Mouse (Mus musculus) stomach, postnatal 0 days (tissue): ENCODE results near the gene Slc27a3. TPM values are rescaled to one million over a fixed set of nuclear protein-coding genes. Genes with fewer than 3 reads are reported as not detected.
A peak's percentile ranks its signal among the peaks of the same experiment; 100 is the strongest.

Source experiments
- ATAC-seq: fragments of 200-750 bp; cut with Nextera tagmentation; 2 replicates; pipeline ENCODE4 v1.8.0; 2017; ENCODE audit not compliant: low FRiP score, low TSS enrichment
- DNase-seq: peaks from one replicate; pipeline ENCODE4 v3.0.0-alpha.2; 2016; ENCODE audit warnings: low spot score
- H3K27ac ChIP-seq: fragments of 300-500 bp; sonication (generic); replicated peaks from 2 replicates; pipeline ENCODE4 v1.5.1; 2014; ENCODE audit warnings: mild to moderate bottlenecking, control low read depth
- H3K27me3 ChIP-seq: fragments of 300-500 bp; sonication (generic); 2 replicates; pipeline ENCODE4 v1.6.1; 2014; ENCODE audit warnings: low read length; ENCODE audit not compliant: control insufficient read depth, insufficient read depth
- H3K36me3 ChIP-seq: fragments of 300-500 bp; sonication (generic); 2 replicates; pipeline ENCODE4 v1.6.1; 2014; ENCODE audit warnings: low read length, mixed read lengths; ENCODE audit not compliant: control insufficient read depth, insufficient read depth
- H3K4me1 ChIP-seq: fragments of 300-500 bp; sonication (generic); replicated peaks from 2 replicates; pipeline ENCODE4 v1.6.1; 2014; ENCODE audit warnings: antibody characterized with exemption; ENCODE audit not compliant: control insufficient read depth, insufficient read depth
- H3K4me2 ChIP-seq: fragments of 300-500 bp; sonication (generic); replicated peaks from 2 replicates; pipeline ENCODE4 v1.6.1; 2014; ENCODE audit warnings: low read depth, mild to moderate bottlenecking, control low read depth, moderate library complexity
- H3K4me3 ChIP-seq: fragments of 300-500 bp; sonication (generic); 2 replicates; pipeline ENCODE4 v1.5.1; 2014; ENCODE audit warnings: low read depth, low read length, control low read depth
- H3K9ac ChIP-seq: fragments of 300-500 bp; sonication (generic); 2 replicates; pipeline ENCODE4 v1.6.1; 2014; ENCODE audit warnings: mild to moderate bottlenecking, low read length, control low read depth, mixed read lengths
- H3K9me3 ChIP-seq: fragments of 300-500 bp; sonication (generic); 2 replicates; pipeline ENCODE4 v1.6.1; 2016; ENCODE audit warnings: low read length; ENCODE audit not compliant: control insufficient read depth
- CTCF ChIP-seq: IDR thresholded peaks from 2 replicates; pipeline ENCODE4 v1.5.1; 2016; ENCODE audit warnings: antibody characterized with exemption, low read depth, mild to moderate bottlenecking, moderate library complexity
- EP300 ChIP-seq: optimal IDR thresholded peaks from 2 replicates; pipeline ENCODE3; 2016; ENCODE audit warnings: antibody characterized with exemption
- WGBS: fragments of 180-500 bp; shearing (Covaris S2); extraction: QIAGEN DNeasy Blood & Tissue Kit; methylation state at CpG from one replicate; pipeline ENCODE4 v1.1.7; 2014; 5-methylcytosine and 5-hydroxymethylcytosine counted together
- polyA plus RNA-seq: library from polyadenylated mRNA; unstranded; fragments of >200 nt; fragmentation: Nextera tagmentation; extraction: Ambion mirVana; gene quantifications from 2 replicates; pipeline ENCODE4 v1.2.1, GENCODE M21; 2015

Slc27a3 gene
- 4.7 and 5.3 TPM in 2 replicates for polyA plus RNA-seq

- Histone ChIP-seq H3K36me3 (peaks cover 19% of the 10 kb centered on the region), H3K4me3 (peak within 1 kb of the TSS; percentile 60), H3K9me3 (no peaks in the 10 kb centered on the region), H3K4me2 (peak within 1 kb of the TSS; percentile 98), H3K4me1 (no peaks in the 10 kb centered on the region), H3K9ac (peak within 1 kb of the TSS; percentile 63), H3K27ac (0 out of 2 replicates have a peak within 1 kb of the TSS, but pooled peaks have one; percentile 49), H3K27me3 (no peaks in the 10 kb centered on the region)
- DNase-seq (peak; percentile 52), ATAC-seq (peak; percentile 34)
- 4% methylated on average over 51 of the region's 55 CpGs for WGBS
- no peak for TF ChIP-seq EP300
- TF ChIP-seq CTCF, result no peak
Measured at GRCm38 (mm10) chr3:90389511-90390490, at the start of gene Slc27a3. Gene Slc27a3, minus strand, starts transcription at chr3:90389938.

- Histone ChIP-seq H3K4me2 (no peak overlapping the region), H3K4me1 (0 out of 2 replicates have a peak, but pooled peaks cover 3% of the 10 kb centered on the region), H3K9me3 (no peaks in the 10 kb centered on the region), H3K36me3 (no peaks in the 10 kb centered on the region), H3K27me3 (no peaks in the 10 kb centered on the region), H3K4me3 (no peak overlapping the region), H3K9ac (no peak overlapping the region), H3K27ac (no peak overlapping the region)
- DNase-seq, result no peak
- 57% methylated on average over 4 of the region's 4 CpGs for WGBS
- no peak for ATAC-seq
- no peak for TF ChIP-seq CTCF
- TF ChIP-seq EP300, result no peak
Measured at GRCm38 (mm10) chr3:90437131-90437530, 47.4 kb upstream of the Slc27a3 start.

GRCm38 (mm10) chr3:90434073-90434730 lies 44.5 kb upstream of the Slc27a3 start:
- no peaks in the 10 kb centered on the region for H3K9me3 ChIP-seq
- ATAC-seq, result no peak
- peak overlapping the region; percentile 73 for H3K4me3 ChIP-seq
- H3K36me3 ChIP-seq, result no peaks in the 10 kb centered on the region
- peak overlapping the region; percentile 57 for H3K4me2 ChIP-seq
- no peak for DNase-seq
- TF ChIP-seq EP300 (no peak), CTCF (no peak)
- H3K27ac ChIP-seq, result peak overlapping the region; percentile 98
- H3K9ac ChIP-seq, result peak overlapping the region; percentile 41
- H3K4me1 ChIP-seq, result 0 out of 2 replicates have a peak, but pooled peaks cover 9% of the 10 kb centered on the region
- H3K27me3 ChIP-seq, result no peaks in the 10 kb centered on the region
- 45% methylated on average over 11 of the region's 11 CpGs for WGBS

GRCm38 (mm10) chr3:90433381-90434020 lies 43.8 kb upstream of the Slc27a3 start, which contains the start of gene Ints3:
Gene Ints3, minus strand, starts transcription at chr3:90433622.
- Histone ChIP-seq H3K9ac (peak within 1 kb of the TSS; percentile 91), H3K9me3 (no peaks in the 10 kb centered on the region), H3K4me3 (peak within 1 kb of the TSS; percentile 73), H3K4me1 (0 out of 2 replicates have a peak, but pooled peaks cover 9% of the 10 kb centered on the region), H3K36me3 (no peaks in the 10 kb centered on the region), H3K4me2 (peak within 1 kb of the TSS; percentile 87), H3K27ac (peak within 1 kb of the TSS; percentile 98), H3K27me3 (no peaks in the 10 kb centered on the region)
- ATAC-seq, result peak; percentile 100
- peak; percentile 99 for DNase-seq
- WGBS, result under 1% methylated on average over 38 of the region's 52 CpGs
- no peak for TF ChIP-seq EP300
- peak; percentile 6; the same call in 1 of the 2 replicates for TF ChIP-seq CTCF

GRCm38 (mm10) chr3:90432811-90433219 lies 43.1 kb upstream of the Slc27a3 start:
- no peak for TF ChIP-seq EP300
- TF ChIP-seq CTCF, result no peak
- Histone ChIP-seq H3K36me3 (no peaks in the 10 kb centered on the region), H3K9me3 (no peaks in the 10 kb centered on the region), H3K4me2 (peak overlapping the region; percentile 87), H3K27me3 (no peaks in the 10 kb centered on the region), H3K4me3 (peak overlapping the region; percentile 73), H3K4me1 (0 out of 2 replicates have a peak, but pooled peaks cover 9% of the 10 kb centered on the region), H3K27ac (peak overlapping the region; percentile 98), H3K9ac (peak overlapping the region; percentile 91)
- WGBS, result 1% methylated on average over 12 of the region's 12 CpGs
- peak; percentile 58 for DNase-seq
- peak; percentile 20; the same call in 1 of the 2 replicates for ATAC-seq
